Mouse (Mus musculus) forebrain, postnatal 0 days (tissue): Measurements from ENCODE around the gene Neurod4. TPM values are rescaled to one million over a fixed set of nuclear protein-coding genes. Genes with fewer than 3 reads are reported as not detected.

ENCODE experiments used
- ATAC-seq: fragments of 200-750 bp; cut with Nextera tagmentation; 2 replicates; pipeline ENCODE4 v1.8.0; 2017; ENCODE audit warnings: mild to moderate bottlenecking, moderate library complexity
- DNase-seq: peaks from one replicate; pipeline ENCODE4 v3.0.0-alpha.2; 2015
- H3K27ac ChIP-seq: fragments of 300-500 bp; sonication (generic); 2 replicates; pipeline ENCODE4 v1.5.1; 2014; ENCODE audit warnings: low read depth, mild to moderate bottlenecking, antibody characterized with exemption, low read length, moderate library complexity, mixed read lengths
- H3K27me3 ChIP-seq: fragments of 300-500 bp; sonication (generic); 2 replicates; pipeline ENCODE4 v1.6.1; 2014; ENCODE audit warnings: mild to moderate bottlenecking, low read length, mixed read lengths; ENCODE audit not compliant: insufficient read depth
- H3K36me3 ChIP-seq: fragments of 300-500 bp; sonication (generic); 2 replicates; pipeline ENCODE4 v1.6.1; 2014; ENCODE audit warnings: mild to moderate bottlenecking, moderate library complexity; ENCODE audit not compliant: insufficient read depth
- H3K4me1 ChIP-seq: fragments of 300-500 bp; sonication (generic); 2 replicates; pipeline ENCODE4 v1.6.1; 2014; ENCODE audit warnings: antibody characterized with exemption; ENCODE audit not compliant: insufficient read depth
- H3K4me2 ChIP-seq: fragments of 300-500 bp; sonication (generic); 2 replicates; pipeline ENCODE4 v1.6.1; 2014; ENCODE audit warnings: low read depth, mild to moderate bottlenecking, moderate library complexity
- H3K4me3 ChIP-seq: fragments of 300-500 bp; sonication (generic); 2 replicates; pipeline ENCODE4 v1.5.1; 2014; ENCODE audit warnings: low read depth, low read length, mixed read lengths
- H3K9ac ChIP-seq: fragments of 300-500 bp; sonication (generic); 2 replicates; pipeline ENCODE4 v1.6.1; 2014; ENCODE audit warnings: mild to moderate bottlenecking
- H3K9me3 ChIP-seq: fragments of 300-500 bp; sonication (generic); 2 replicates; pipeline ENCODE4 v1.6.1; 2016; ENCODE audit warnings: low read length
- CTCF ChIP-seq: sonication (generic); IDR thresholded peaks from 2 replicates; pipeline ENCODE4 v1.5.1; 2016; ENCODE audit warnings: antibody characterized with exemption, control low read depth, low read depth
- WGBS: fragments of 180-500 bp; shearing (Covaris S2); extraction: QIAGEN DNeasy Blood & Tissue Kit; methylation state at CpG from one replicate; pipeline ENCODE4 v1.1.7; 2014; 5-methylcytosine and 5-hydroxymethylcytosine counted together
- polyA plus RNA-seq: library from polyadenylated mRNA; unstranded; fragments of >200 nt; fragmentation: Nextera tagmentation; extraction: Ambion mirVana; gene quantifications from 2 replicates; pipeline ENCODE4 v1.2.1, GENCODE M21; 2015
- total RNA-seq: library from RNA; depleted of rRNA; stranded (reverse); fragments of >200 nt; gene quantifications from 2 replicates; pipeline ENCODE4 v1.2.3, GENCODE M21; 2014; rRNA removed

The Neurod4 gene
- total and polyA plus RNA-seq, 2 experiments from 2014 or later, result 1.2 to 1.9 TPM

DNA sequence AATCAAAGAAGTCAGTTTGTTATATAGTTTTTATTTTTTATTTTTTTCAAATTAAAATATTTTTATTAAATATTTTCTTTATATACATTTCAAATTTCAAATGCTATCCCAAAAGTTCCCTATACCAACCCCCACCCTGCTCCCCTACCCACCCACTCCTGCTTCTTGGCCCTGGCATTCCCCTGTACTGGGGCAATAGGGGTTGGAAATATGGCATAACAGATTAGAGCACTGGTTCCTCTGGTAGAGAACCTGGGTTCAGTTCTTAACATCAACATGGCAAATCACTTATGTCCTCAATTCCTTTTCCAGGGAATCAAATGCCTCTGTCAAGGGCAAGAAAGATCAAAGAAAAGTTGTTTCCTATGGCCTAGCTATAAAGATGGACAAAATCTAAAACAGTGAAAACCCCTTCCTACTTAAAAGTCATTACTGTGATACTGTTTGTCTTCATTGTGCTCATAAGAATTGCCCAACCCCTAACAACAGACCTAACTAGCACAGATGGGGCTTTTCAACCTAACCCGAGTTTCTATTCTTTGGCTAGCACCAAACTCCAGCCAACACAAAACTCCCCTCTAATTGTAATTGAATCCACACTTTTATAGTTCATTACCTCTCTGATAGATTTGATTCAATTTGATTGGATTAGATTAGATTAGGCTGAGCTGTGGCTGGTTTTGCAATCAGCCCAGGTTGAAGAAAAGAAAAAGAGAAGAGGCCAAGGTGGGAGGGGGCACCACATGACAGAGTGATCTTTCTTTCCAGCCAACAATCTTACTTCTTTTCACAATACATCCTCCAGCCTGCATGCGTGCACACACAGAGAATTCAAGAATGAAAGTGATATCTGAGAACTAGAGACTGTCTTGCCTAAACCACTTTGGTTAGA lies 41.5 kb downstream of the Neurod4 start:
- no peak for TF ChIP-seq CTCF
- DNase-seq (no peak), ATAC-seq (no peak)
- H3K9ac ChIP-seq, result no peak overlapping the region
- H3K36me3 ChIP-seq, result no peaks in the 10 kb centered on the region
- H3K4me3 ChIP-seq, result no peak overlapping the region
- H3K27me3 ChIP-seq, result no peaks in the 10 kb centered on the region
- no peak overlapping the region for H3K27ac ChIP-seq
- no peak overlapping the region for H3K4me2 ChIP-seq
- 10% methylated on average over 2 of the region's 2 CpGs for WGBS
- H3K4me1 ChIP-seq, result no peaks in the 10 kb centered on the region
- H3K9me3 ChIP-seq, result no peaks in the 10 kb centered on the region

DNA sequence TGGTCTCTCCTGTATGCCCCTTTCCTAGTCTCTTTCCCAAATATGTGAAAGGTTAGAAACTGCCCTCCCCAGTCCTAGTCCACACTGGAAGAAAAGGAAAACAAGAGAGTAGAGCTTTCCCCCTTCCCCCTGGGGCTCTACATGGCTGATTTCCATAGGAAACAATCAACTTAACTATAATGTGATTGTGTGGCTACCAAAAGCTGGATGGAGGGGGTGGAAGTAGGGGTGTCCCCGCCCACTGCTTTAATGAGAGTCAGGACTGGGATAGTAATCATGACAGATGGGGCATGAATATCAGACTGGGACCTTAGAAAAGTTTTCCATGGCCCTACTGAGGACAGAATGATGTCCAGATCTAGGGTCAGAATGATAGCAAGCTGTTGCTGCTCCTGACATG lies 45.5 kb downstream of the Neurod4 start:
- DNase-seq (no peak), ATAC-seq (no peak)
- H3K4me1 ChIP-seq, result no peaks in the 10 kb centered on the region
- no peak overlapping the region for H3K4me3 ChIP-seq
- no peak overlapping the region for H3K27ac ChIP-seq
- H3K9ac ChIP-seq, result no peak overlapping the region
- no peaks in the 10 kb centered on the region for H3K36me3 ChIP-seq
- no peaks in the 10 kb centered on the region for H3K27me3 ChIP-seq
- H3K9me3 ChIP-seq, result no peaks in the 10 kb centered on the region
- no peak for TF ChIP-seq CTCF
- WGBS, result 22% methylated on average over 1 of the region's 1 CpGs
- H3K4me2 ChIP-seq, result no peak overlapping the region

DNA sequence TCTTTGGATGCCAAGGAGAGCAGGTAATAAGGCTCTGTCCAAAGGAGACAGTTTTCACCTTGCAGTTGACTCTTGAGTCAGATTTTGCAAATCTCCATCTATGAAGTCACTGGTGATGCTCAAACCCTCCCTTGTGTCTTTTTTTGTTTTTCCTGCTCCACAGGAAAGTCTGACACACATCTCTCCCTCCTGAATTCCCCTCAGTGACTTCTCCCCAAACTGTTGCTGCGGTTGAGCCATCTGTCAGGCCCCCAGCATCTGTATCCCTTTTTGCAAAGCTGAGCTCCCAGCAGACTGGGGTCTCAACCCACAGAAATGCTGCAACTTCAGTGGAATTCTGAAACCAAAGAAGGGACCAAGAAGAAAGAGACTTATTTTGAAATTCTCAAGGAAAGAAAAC lies 47.9 kb downstream of the Neurod4 start:
- H3K4me1 ChIP-seq, result no peaks in the 10 kb centered on the region
- TF ChIP-seq CTCF, result no peak
- DNase-seq (no peak), ATAC-seq (no peak)
- H3K4me2 ChIP-seq, result no peak overlapping the region
- H3K27me3 ChIP-seq, result no peaks in the 10 kb centered on the region
- H3K27ac ChIP-seq, result no peak overlapping the region
- H3K9ac ChIP-seq, result no peak overlapping the region
- WGBS, result 87% methylated on average over 1 of the region's 1 CpGs
- no peaks in the 10 kb centered on the region for H3K9me3 ChIP-seq
- H3K36me3 ChIP-seq, result no peaks in the 10 kb centered on the region
- no peak overlapping the region for H3K4me3 ChIP-seq

DNA sequence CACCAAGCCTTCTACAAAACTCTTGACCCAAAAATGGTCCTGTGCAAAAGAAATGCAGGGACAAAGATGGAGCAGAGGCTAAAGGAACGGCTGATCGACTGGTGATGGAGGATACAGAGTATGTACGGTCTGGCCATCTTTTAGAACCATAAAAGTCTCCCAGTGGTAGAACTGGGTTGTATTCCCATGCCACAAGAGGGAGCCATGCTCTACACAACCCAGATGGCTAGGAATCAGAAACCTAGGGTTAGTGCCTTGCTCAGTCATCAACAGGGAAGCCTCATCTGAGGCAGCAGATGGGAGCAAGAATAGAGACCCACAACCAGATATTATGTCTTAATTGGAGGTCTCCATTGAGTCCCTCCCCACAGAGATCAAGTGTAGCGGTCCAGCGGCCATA lies 50.5 kb downstream of the Neurod4 start:
- Histone ChIP-seq H3K9me3 (no peaks in the 10 kb centered on the region), H3K4me2 (no peak overlapping the region), H3K4me1 (no peaks in the 10 kb centered on the region), H3K27ac (no peak overlapping the region), H3K4me3 (no peak overlapping the region), H3K36me3 (no peaks in the 10 kb centered on the region), H3K9ac (no peak overlapping the region), H3K27me3 (no peaks in the 10 kb centered on the region)
- DNase-seq (no peak), ATAC-seq (no peak)
- TF ChIP-seq CTCF, result 0 out of 2 replicates have a peak, but pooled peaks have one; percentile 1
- whole genome bisulfite sequencing, result 93% methylated on average over 5 of the region's 5 CpGs

DNA sequence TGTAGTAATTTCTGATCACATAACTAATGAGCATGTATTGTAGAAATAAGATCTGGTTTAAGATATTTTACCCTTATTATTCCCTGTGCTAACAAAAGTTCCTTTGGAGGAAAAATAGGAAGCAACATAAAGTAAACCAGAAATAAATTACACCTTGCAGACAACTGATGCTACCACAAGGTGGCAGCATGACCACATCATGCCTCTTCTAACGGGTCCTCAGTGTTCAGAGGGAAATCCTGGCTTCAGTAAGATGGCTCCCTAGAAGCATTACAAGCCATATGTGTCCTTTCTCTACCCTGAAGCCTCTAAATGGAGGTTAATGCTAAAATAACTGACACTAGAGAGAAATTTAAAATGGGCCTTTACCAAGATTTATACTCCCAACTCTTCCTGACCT lies 51.8 kb downstream of the Neurod4 start:
- H3K36me3 ChIP-seq, result no peaks in the 10 kb centered on the region
- ATAC-seq, result peak; percentile 97
- H3K4me2 ChIP-seq, result no peak overlapping the region
- H3K4me3 ChIP-seq, result no peak overlapping the region
- no peaks in the 10 kb centered on the region for H3K9me3 ChIP-seq
- no peak overlapping the region for H3K27ac ChIP-seq
- no peaks in the 10 kb centered on the region for H3K4me1 ChIP-seq
- DNase-seq, result peak; percentile 86
- H3K27me3 ChIP-seq, result no peaks in the 10 kb centered on the region
- peak; percentile 92 for TF ChIP-seq CTCF
- 3% methylated on average over 1 of the region's 1 CpGs for WGBS
- H3K9ac ChIP-seq, result no peak overlapping the region

DNA sequence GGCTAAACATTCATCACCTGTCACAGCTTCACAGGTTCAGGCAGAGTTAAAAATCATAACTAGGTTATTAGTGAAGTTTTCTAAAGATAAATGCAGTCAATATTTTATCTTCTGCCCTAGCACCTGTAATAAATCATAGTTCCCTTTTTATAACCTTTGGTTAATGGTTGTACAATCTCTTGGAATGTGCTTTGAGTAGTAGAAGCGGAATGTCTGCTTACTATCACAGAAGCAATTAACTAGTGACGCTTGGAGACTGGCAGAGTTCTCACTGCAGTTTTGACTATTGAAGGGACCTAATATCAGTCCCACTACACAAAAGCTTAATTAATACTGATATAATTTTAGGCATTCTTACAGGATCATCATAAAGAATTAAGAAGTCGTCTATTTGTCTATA lies 55.0 kb downstream of the Neurod4 start:
- Histone ChIP-seq H3K9ac (no peak overlapping the region), H3K36me3 (no peaks in the 10 kb centered on the region), H3K27ac (no peak overlapping the region), H3K4me2 (no peak overlapping the region), H3K4me3 (no peak overlapping the region), H3K9me3 (no peaks in the 10 kb centered on the region), H3K27me3 (no peaks in the 10 kb centered on the region), H3K4me1 (no peaks in the 10 kb centered on the region)
- ATAC-seq, result no peak
- WGBS, result 74% methylated on average over 3 of the region's 3 CpGs
- DNase-seq, result no peak
- TF ChIP-seq CTCF, result no peak

Other genes starting within 250 kb of the Neurod4 start
- not detected in 2 replicates for gene Olfr821, start 249.9 kb downstream of the Neurod4 start, total RNA-seq
- not detected in 2 replicates for gene Olfr821, start 249.9 kb downstream of the Neurod4 start, polyA plus RNA-seq
- gene Olfr822, start 209.0 kb downstream of the Neurod4 start, total RNA-seq, result not detected in 2 replicates
- not detected in 2 replicates for gene Olfr822, start 209.0 kb downstream of the Neurod4 start, polyA plus RNA-seq
- gene Olfr823, start 164.9 kb downstream of the Neurod4 start, total RNA-seq, result not detected in 2 replicates
- not detected in 2 replicates for gene Olfr823, start 164.9 kb downstream of the Neurod4 start, polyA plus RNA-seq
- not detected in 2 replicates for gene Olfr824, start 150.2 kb downstream of the Neurod4 start, total RNA-seq
- gene Olfr824, start 150.2 kb downstream of the Neurod4 start, polyA plus RNA-seq, result not detected in 2 replicates
- not detected in 2 replicates for gene Olfr825, start 113.5 kb downstream of the Neurod4 start, total RNA-seq
- gene Olfr825, start 113.5 kb downstream of the Neurod4 start, polyA plus RNA-seq, result not detected in 2 replicates
- not detected in 2 replicates for gene Olfr826, start 96.1 kb downstream of the Neurod4 start, total RNA-seq
- gene Olfr826, start 96.1 kb downstream of the Neurod4 start, polyA plus RNA-seq, result not detected in 2 replicates
- gene Olfr827, start 65.8 kb downstream of the Neurod4 start, total RNA-seq, result not detected in 2 replicates
- not detected in 2 replicates for gene Olfr827, start 65.8 kb downstream of the Neurod4 start, polyA plus RNA-seq
- not detected in 2 replicates for gene Tespa1, start 42.6 kb upstream of the Neurod4 start, total RNA-seq
- not detected in 2 replicates for gene Tespa1, start 42.6 kb upstream of the Neurod4 start, polyA plus RNA-seq
- gene Vmn2r84, start 114.1 kb upstream of the Neurod4 start, total RNA-seq, result under 0.01 and 0.05 TPM in 2 replicates
- 0.04 TPM in 1 of 2 replicates, not detected in the other for gene Vmn2r84, start 114.1 kb upstream of the Neurod4 start, polyA plus RNA-seq
- 0.08 and 0.48 TPM in 2 replicates for gene Vmn2r85, start 149.5 kb upstream of the Neurod4 start, total RNA-seq
- gene Vmn2r85, start 149.5 kb upstream of the Neurod4 start, polyA plus RNA-seq, result 0.03 and 0.04 TPM in 2 replicates
- gene Vmn2r86, start 175.8 kb upstream of the Neurod4 start, total RNA-seq, result under 0.01 and 0.05 TPM in 2 replicates
- gene Vmn2r86, start 175.8 kb upstream of the Neurod4 start, polyA plus RNA-seq, result 0.02 TPM in 1 of 2 replicates, not detected in the other
- gene Vmn2r87, start 217.2 kb upstream of the Neurod4 start, total RNA-seq, result 1.1 TPM in 2 replicates
- 0.07 TPM in 1 of 2 replicates, not detected in the other for gene Vmn2r87, start 217.2 kb upstream of the Neurod4 start, polyA plus RNA-seq